8 mouse cellular contexts compared by ENCODE assay signal in the genomic region with DNA sequence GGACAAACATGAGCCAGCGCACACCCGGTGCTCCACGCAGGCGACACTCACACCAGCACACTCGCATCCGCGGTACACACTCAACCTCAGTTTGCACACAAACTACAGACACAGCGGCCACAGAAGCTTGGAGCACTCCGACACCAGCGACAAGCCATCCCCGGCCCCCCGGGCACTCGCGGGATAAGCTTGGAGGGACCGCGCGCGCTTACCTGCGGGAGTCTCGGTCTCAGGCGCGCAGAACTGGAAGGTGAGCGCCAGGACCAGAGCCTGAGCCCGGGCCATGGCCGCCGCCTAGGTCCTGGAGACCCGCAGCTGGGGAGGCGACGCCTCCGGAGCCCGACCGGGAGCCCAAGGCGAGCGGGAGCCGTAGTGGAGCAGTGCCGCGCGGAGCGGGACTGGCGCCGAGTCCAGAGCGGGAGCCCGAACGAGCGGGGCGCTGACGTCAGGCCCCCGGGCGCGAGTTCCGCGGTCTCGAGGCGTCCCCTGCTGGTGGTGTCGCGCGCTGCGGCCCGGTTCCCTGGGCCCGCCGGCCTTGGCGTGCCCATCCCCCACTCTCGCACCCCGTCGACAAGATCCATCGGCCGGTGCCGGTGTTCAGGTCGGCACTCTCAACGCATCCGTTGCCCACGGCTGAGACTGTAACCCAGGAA. TPM values are rescaled to one million over a fixed set of nuclear protein-coding genes. Genes with fewer than 3 reads are reported as not detected.
A peak's percentile ranks its signal among the peaks of the same experiment; 100 is the strongest.
DNase-seq lines count a peak whose midpoint lies in the region; ATAC-seq and TF ChIP-seq lines count a peak whose summit lies in the region.

A gene (minus strand): TSS at position 417 of the 653 bp plus-strand sequence.

- peak; percentile 76 for TF ChIP-seq CTCF in ES-Bruce4 (IDR thresholded peaks at IDR 0.05; ENCODE audit: low read depth, low read length)
- peak; percentile 99 for TF ChIP-seq CTCF in lung, postnatal 0 days (IDR thresholded peaks at IDR 0.05)

- H3K4me1 ChIP-seq in ES-Bruce4 (ENCODE audit: control insufficient read depth, insufficient read depth, low read length): peaks cover 3% of the 10 kb centered on the region
- H3K4me1 ChIP-seq in hindbrain, embryonic 10.5 days (replicated peaks): peaks cover 52% of the 10 kb centered on the region
- H3K4me1 ChIP-seq in lung, postnatal 0 days (ENCODE audit: insufficient read depth, low read depth, low read length): no peaks in the 10 kb centered on the region

- under 1% methylated on average over 72 of the region's 72 CpGs for WGBS in hindbrain, embryonic 10.5 days
- under 1% methylated on average over 50 of the region's 72 CpGs for whole genome bisulfite sequencing in lung, postnatal 0 days

- peak; percentile 89 for ATAC-seq in lung, postnatal 0 days

- H3K27ac ChIP-seq in ES-Bruce4 (ENCODE audit: insufficient read depth, low read length): no peak within 1 kb of the TSS
- peak within 1 kb of the TSS; percentile 87 for H3K27ac ChIP-seq in hindbrain, embryonic 10.5 days
- 0 out of 2 replicates have a peak within 1 kb of the TSS, but pooled peaks have one; percentile 11 for H3K27ac ChIP-seq in lung, postnatal 0 days (ENCODE audit: low read length)

- H3K4me3 ChIP-seq in ES-Bruce4 (ENCODE audit: low read depth, low read length): peak within 1 kb of the TSS; percentile 59
- H3K4me3 ChIP-seq in hindbrain, embryonic 10.5 days: peak within 1 kb of the TSS; percentile 75
- peak within 1 kb of the TSS; percentile 70 for H3K4me3 ChIP-seq in lung, postnatal 0 days (ENCODE audit: low read depth, low read length)

- H3K9me3 ChIP-seq in ES-Bruce4 (replicated peaks; ENCODE audit: control insufficient read depth, insufficient read depth, low read length, poor library complexity, severe bottlenecking): no peaks in the 10 kb centered on the region
- H3K9me3 ChIP-seq in hindbrain, embryonic 10.5 days: no peaks in the 10 kb centered on the region
- no peaks in the 10 kb centered on the region for H3K9me3 ChIP-seq in lung, postnatal 0 days (ENCODE audit: low read length)

- no peaks in the 10 kb centered on the region for H3K27me3 ChIP-seq in ES-Bruce4 (ENCODE audit: control insufficient read depth, insufficient read depth, low read length, poor library complexity, severe bottlenecking)
- peaks cover 68% of the 10 kb centered on the region for H3K27me3 ChIP-seq in hindbrain, embryonic 10.5 days (ENCODE audit: insufficient read depth, poor library complexity, severe bottlenecking)
- H3K27me3 ChIP-seq in lung, postnatal 0 days (replicated peaks; ENCODE audit: insufficient read depth, low read length): no peaks in the 10 kb centered on the region

- peak; percentile 59; the same call in 1 of the 2 replicates for TF ChIP-seq EP300 in ES-Bruce4 (IDR thresholded peaks at IDR 0.05; ENCODE audit: insufficient read depth, low read depth, low read length)
- TF ChIP-seq EP300 in lung, postnatal 0 days (IDR thresholded peaks at IDR 0.05): no peak

- peak within 1 kb of the TSS; percentile 98 for H3K4me2 ChIP-seq in lung, postnatal 0 days (replicated peaks; ENCODE audit: low read depth, low read length)

- DNase-seq in cerebellum, adult 18-20 months: peak; percentile 91 to 99
- DNase-seq in frontal cortex, adult 2 months (ENCODE audit: extremely low spot score in 1 of 2, low spot score in 1 of 2): peak; percentile 44 to 95
- DNase-seq in hindbrain, embryonic 10.5 days (ENCODE audit: low spot score): peak; percentile 90
- DNase-seq in layer of hippocampus, postnatal 10 days (ENCODE audit: low spot score in 2 of 2): peak; percentile 97 to 98
- DNase-seq in lung, postnatal 0 days (ENCODE audit: low spot score): peak; percentile 85
- peak; percentile 94 for DNase-seq in ovary, postnatal 14 days (ENCODE audit: low spot score)
- DNase-seq in thymus, postnatal 14 days: peak; percentile 89

- TF ChIP-seq POLR2A in ES-Bruce4 (IDR thresholded peaks at IDR 0.05; ENCODE audit: insufficient read depth, low read length): no peak

- peak within 1 kb of the TSS; percentile 62 for H3K9ac ChIP-seq in ES-Bruce4 (ENCODE audit: low read depth, poor library complexity, severe bottlenecking)
- H3K9ac ChIP-seq in lung, postnatal 0 days (replicated peaks; ENCODE audit: low read depth): peak within 1 kb of the TSS; percentile 63

- no peaks in the 10 kb centered on the region for H3K36me3 ChIP-seq in ES-Bruce4 (ENCODE audit: control insufficient read depth, insufficient read depth, low read length, poor library complexity, severe bottlenecking)
- H3K36me3 ChIP-seq in hindbrain, embryonic 10.5 days: no peaks in the 10 kb centered on the region
- no peaks in the 10 kb centered on the region for H3K36me3 ChIP-seq in lung, postnatal 0 days (ENCODE audit: insufficient read depth, low read length)

RNA-seq across cellular contexts. Expression of the gene that starts here (rescaled TPM):
- polyA plus RNA-seq in ES-Bruce4 (2011; ENCODE audit: insufficient read depth, insufficient read length, low read depth, missing spikeins): 12.1 and 12.8 TPM in 2 replicates
- polyA plus RNA-seq in frontal cortex, adult 2 months (2012; rRNA removed): 38.9 and 39.6 TPM in 2 replicates
- 17.0 and 17.2 TPM in 2 replicates for polyA plus RNA-seq in hindbrain, embryonic 10.5 days (2016; fragmentation: Nextera tagmentation; extraction: Ambion mirVana)
- total RNA-seq in layer of hippocampus, postnatal 10 days (2021): 10 to 100 TPM; 79.5 to 85.9 TPM
- 8.5 and 9.3 TPM in 2 replicates for polyA plus RNA-seq in lung, postnatal 0 days (2015; fragmentation: Nextera tagmentation; extraction: Ambion mirVana)
